Mouse (Mus musculus): ENCODE results near the gene Plpp4.

DNA sequence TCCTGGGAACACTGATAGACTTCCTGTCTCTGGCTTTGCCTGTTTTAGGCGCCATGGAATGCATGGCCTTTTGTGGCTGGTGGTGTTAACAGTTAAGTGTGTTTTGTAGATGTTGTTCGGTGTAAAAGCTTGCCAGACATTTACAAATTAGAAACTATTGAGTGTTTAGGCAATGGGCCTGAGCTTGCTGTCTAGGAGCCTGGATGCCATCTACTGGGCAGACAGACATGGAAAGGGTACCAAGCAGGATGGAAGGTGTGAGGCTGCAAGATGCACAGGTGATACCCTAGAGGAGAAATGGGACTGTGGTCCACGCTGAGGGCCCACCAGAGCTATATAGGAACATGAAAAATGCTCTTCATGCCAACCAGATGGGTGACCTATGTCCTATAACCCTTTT is 128.3 kb downstream of the Plpp4 start:
- no peak for TF ChIP-seq POLR2AphosphoS2 (IDR thresholded peaks at IDR 0.05; ENCODE audit: insufficient read length, low read depth)
- no peak for TF ChIP-seq REST (IDR thresholded peaks at IDR 0.05; ENCODE audit: insufficient read depth, insufficient read length)
- TF ChIP-seq SRF (IDR thresholded peaks at IDR 0.05; ENCODE audit: control insufficient read depth, insufficient read length, low read depth) = no peak
- TF ChIP-seq POLR2A (IDR thresholded peaks at IDR 0.05; ENCODE audit: insufficient read length, low read depth) = no peak

All from myocyte (in vitro differentiated cells).